Mouse (Mus musculus) embryonic facial prominence, embryonic 14.5 days (tissue): ENCODE data around the gene Elf1. TPM values are rescaled to one million over a fixed set of nuclear protein-coding genes. Genes with fewer than 3 reads are reported as not detected.

Source experiments
- ATAC-seq: fragments of 200-750 bp; cut with Nextera tagmentation; 2 replicates; pipeline ENCODE4 v1.8.0; 2017; ENCODE audit warnings: low read depth, moderate number of reproducible peaks, moderate TSS enrichment
- DNase-seq: peaks from one replicate; pipeline ENCODE4 v3.0.0-alpha.2; 2015; ENCODE audit warnings: low spot score
- H3K27ac ChIP-seq: fragments of 300-500 bp; sonication (generic); replicated peaks from 2 replicates; pipeline ENCODE4 v1.5.1; 2014; ENCODE audit warnings: low read depth, mild to moderate bottlenecking, low read length, moderate library complexity
- H3K27me3 ChIP-seq: fragments of 300-500 bp; sonication (generic); replicated peaks from 2 replicates; pipeline ENCODE4 v1.6.1; 2014; ENCODE audit warnings: low read length; ENCODE audit not compliant: control insufficient read depth, insufficient read depth
- H3K36me3 ChIP-seq: fragments of 300-500 bp; sonication (generic); 2 replicates; pipeline ENCODE4 v1.6.1; 2014; ENCODE audit warnings: low read length, mixed read lengths; ENCODE audit not compliant: control insufficient read depth, insufficient read depth
- H3K4me1 ChIP-seq: fragments of 300-500 bp; sonication (generic); 2 replicates; pipeline ENCODE4 v1.6.1; 2014; ENCODE audit warnings: antibody characterized with exemption, low read length; ENCODE audit not compliant: control insufficient read depth, insufficient read depth
- H3K4me2 ChIP-seq: fragments of 300-500 bp; sonication (generic); 2 replicates; pipeline ENCODE4 v1.6.1; 2014; ENCODE audit warnings: low read depth, mild to moderate bottlenecking, low read length, moderate library complexity, mixed read lengths
- H3K4me3 ChIP-seq: fragments of 300-500 bp; sonication (generic); 2 replicates; pipeline ENCODE4 v1.5.1; 2014; ENCODE audit warnings: low read depth, mild to moderate bottlenecking, low read length
- H3K9ac ChIP-seq: fragments of 300-500 bp; sonication (generic); 2 replicates; pipeline ENCODE4 v1.6.1; 2014; ENCODE audit warnings: low read depth, mild to moderate bottlenecking, low read length, moderate library complexity, mixed read lengths
- H3K9me3 ChIP-seq: fragments of 300-500 bp; sonication (generic); 2 replicates; pipeline ENCODE4 v1.6.1; 2016; ENCODE audit warnings: low read length; ENCODE audit not compliant: control insufficient read depth
- WGBS: fragments of 180-500 bp; shearing (Covaris S2); extraction: QIAGEN DNeasy Blood & Tissue Kit; methylation state at CpG from one replicate; pipeline ENCODE4 v1.1.7; 2014; 5-methylcytosine and 5-hydroxymethylcytosine counted together
- polyA plus RNA-seq: library from polyadenylated mRNA; unstranded; fragments of >200 nt; fragmentation: Nextera tagmentation; extraction: Ambion mirVana; gene quantifications from 2 replicates; pipeline ENCODE4 v1.2.1, GENCODE M21; 2014

Elf1 gene
- polyA plus RNA-seq, 1 experiment from 2014 or later: 12.7 TPM

DNA sequence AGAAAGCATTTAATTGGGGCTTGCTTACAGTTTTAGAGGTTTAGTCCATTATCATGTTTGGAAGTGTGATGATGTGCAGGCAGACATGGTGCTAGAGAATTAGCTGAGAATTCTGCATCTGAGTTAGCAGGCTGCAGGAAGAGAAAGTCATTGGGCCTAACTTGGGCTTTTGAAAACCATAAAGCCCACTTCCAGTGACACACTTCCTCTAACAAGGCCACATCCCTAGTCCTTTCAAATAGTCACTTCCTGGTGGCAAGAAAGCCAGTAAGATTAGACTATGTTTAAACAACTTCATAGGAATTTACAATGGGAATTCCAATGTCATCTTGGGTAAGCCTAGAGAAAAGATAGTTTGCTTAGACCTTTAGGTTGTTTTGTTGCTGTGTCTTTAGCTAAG lies 60.6 kb downstream of the Elf1 start:
- Histone ChIP-seq H3K27me3 (no peaks in the 10 kb centered on the region), H3K4me3 (no peak overlapping the region), H3K9me3 (no peaks in the 10 kb centered on the region), H3K36me3 (no peaks in the 10 kb centered on the region), H3K4me2 (no peak overlapping the region), H3K4me1 (no peaks in the 10 kb centered on the region), H3K27ac (no peak overlapping the region), H3K9ac (no peak overlapping the region)
- ATAC-seq (no peak), DNase-seq (no peak)

DNA sequence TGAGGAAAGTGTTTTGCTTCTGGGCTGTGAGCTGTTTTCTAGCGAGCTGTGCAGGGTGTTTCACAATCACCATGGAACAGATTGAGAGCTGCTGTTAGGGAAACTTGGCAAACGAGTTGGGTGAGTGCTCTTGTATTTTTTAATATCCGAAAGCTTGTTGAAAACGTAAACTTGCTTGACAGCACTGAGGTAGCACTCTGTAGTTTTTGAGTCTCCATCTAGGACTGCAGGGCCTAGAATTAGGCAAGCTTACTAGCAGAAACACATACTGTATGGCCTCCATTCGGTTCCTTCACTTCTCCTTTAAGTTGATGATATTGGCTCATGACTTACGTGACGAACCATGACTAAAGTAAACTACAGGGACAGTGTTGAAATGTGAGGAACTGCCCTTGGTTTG lies 68.3 kb downstream of the Elf1 start:
- Histone ChIP-seq H3K9me3 (peaks cover 9% of the 10 kb centered on the region; the same call in 1 of the 2 replicates), H3K36me3 (no peaks in the 10 kb centered on the region), H3K4me1 (no peaks in the 10 kb centered on the region), H3K9ac (no peak overlapping the region), H3K4me2 (no peak overlapping the region), H3K27ac (no peak overlapping the region), H3K4me3 (no peak overlapping the region), H3K27me3 (no peaks in the 10 kb centered on the region)
- ATAC-seq: peak; percentile 63; the same call in 1 of the 2 replicates
- WGBS: 59% methylated on average over 7 of the region's 7 CpGs
- peak; percentile 88 for DNase-seq

DNA sequence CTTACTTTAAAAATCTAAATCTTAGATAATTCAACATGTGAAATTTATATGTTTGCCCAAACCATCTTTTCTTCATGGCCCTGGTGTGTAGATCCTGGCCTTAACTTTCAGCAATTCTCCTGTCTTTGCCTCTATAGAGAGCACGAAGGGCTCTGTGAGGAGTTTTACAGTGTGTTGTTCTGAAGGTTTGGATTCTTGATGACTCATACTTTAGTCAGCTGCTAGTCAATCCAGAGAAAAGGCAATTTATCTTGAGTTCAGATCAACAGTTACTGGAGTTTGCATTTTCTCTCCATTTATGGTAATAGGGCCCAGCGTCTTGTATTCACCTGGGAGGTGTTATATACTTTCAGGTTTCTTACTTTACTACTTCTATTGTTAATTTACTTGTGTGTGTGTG lies 70.9 kb downstream of the Elf1 start:
- Histone ChIP-seq H3K4me3 (no peak overlapping the region), H3K4me2 (no peak overlapping the region), H3K27ac (no peak overlapping the region), H3K9ac (no peak overlapping the region), H3K27me3 (no peaks in the 10 kb centered on the region), H3K36me3 (no peaks in the 10 kb centered on the region), H3K4me1 (no peaks in the 10 kb centered on the region), H3K9me3 (peaks cover 9% of the 10 kb centered on the region; the same call in 1 of the 2 replicates)
- 84% methylated on average over 2 of the region's 2 CpGs for WGBS
- ATAC-seq (no peak), DNase-seq (no peak)

DNA sequence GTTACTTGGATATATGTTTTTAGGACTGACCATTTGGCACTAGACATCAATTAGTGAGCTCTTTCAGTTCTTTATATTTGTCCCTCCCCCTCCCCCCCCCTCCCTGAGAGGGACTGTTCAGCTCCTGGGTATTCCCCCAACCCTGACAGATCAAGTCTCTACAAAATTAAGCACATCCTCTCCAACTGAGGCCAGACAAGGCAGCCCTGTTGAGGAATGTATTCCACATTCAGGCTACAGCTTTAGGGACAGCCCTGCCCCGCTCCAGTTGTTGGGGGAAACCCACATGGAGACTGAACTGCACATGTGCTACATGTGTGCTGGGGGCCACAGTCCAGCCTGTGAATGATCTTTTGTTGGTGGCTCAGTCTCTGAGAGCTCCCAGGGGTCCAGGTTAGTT lies 71.9 kb downstream of the Elf1 start:
- no peaks in the 10 kb centered on the region for H3K4me1 ChIP-seq
- WGBS: 50% methylated on average over 1 of the region's 1 CpGs
- no peaks in the 10 kb centered on the region for H3K27me3 ChIP-seq
- H3K9me3 ChIP-seq: peaks cover 9% of the 10 kb centered on the region; the same call in 1 of the 2 replicates
- ATAC-seq: no peak
- H3K36me3 ChIP-seq: no peaks in the 10 kb centered on the region
- no peak overlapping the region for H3K4me3 ChIP-seq
- no peak overlapping the region for H3K9ac ChIP-seq
- no peak overlapping the region for H3K4me2 ChIP-seq
- no peak overlapping the region for H3K27ac ChIP-seq
- DNase-seq: no peak

GRCm38 (mm10) chr14:79557796-79558195 lies 76.8 kb downstream of the Elf1 start:
- 80% methylated on average over 1 of the region's 1 CpGs for WGBS
- peaks cover 4% of the 10 kb centered on the region; the same call in 1 of the 2 replicates for H3K4me1 ChIP-seq
- ATAC-seq (no peak), DNase-seq (no peak)
- no peak overlapping the region for H3K9ac ChIP-seq
- no peak overlapping the region for H3K4me3 ChIP-seq
- H3K27ac ChIP-seq: no peak overlapping the region
- peaks cover 9% of the 10 kb centered on the region; the same call in 1 of the 2 replicates for H3K36me3 ChIP-seq
- peaks cover 9% of the 10 kb centered on the region; the same call in 1 of the 2 replicates for H3K9me3 ChIP-seq
- no peaks in the 10 kb centered on the region for H3K27me3 ChIP-seq
- H3K4me2 ChIP-seq: no peak overlapping the region

DNA sequence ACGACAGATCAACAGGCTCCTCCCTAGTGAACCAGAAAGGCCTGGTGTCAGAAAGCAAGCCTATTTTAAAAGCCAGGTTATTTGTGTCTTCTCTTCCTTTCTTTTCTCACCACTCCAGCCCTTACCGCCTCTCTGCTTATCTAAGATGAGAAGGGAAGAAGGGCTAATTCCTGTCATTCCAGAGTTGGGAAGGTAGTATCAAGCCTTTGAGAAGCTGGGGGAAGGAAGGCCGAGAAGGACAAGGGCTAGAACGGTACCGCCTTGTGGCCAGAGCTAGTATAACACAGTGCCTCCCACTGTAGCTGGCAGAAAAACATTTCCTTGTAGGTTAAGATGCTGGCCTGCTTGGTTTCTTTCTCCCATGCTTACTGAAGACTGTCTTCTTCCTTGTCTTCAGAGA lies 81.8 kb downstream of the Elf1 start:
- DNase-seq: peak; percentile 66
- 18% methylated on average over 5 of the region's 5 CpGs for WGBS
- H3K4me2 ChIP-seq: no peak overlapping the region
- H3K4me3 ChIP-seq: no peak overlapping the region
- H3K9ac ChIP-seq: no peak overlapping the region
- peaks cover 4% of the 10 kb centered on the region; the same call in 1 of the 2 replicates for H3K4me1 ChIP-seq
- H3K27me3 ChIP-seq: no peaks in the 10 kb centered on the region
- peak; percentile 57; the same call in 1 of the 2 replicates for ATAC-seq
- H3K9me3 ChIP-seq: no peaks in the 10 kb centered on the region
- H3K36me3 ChIP-seq: peaks cover 20% of the 10 kb centered on the region
- no peak overlapping the region for H3K27ac ChIP-seq

DNA sequence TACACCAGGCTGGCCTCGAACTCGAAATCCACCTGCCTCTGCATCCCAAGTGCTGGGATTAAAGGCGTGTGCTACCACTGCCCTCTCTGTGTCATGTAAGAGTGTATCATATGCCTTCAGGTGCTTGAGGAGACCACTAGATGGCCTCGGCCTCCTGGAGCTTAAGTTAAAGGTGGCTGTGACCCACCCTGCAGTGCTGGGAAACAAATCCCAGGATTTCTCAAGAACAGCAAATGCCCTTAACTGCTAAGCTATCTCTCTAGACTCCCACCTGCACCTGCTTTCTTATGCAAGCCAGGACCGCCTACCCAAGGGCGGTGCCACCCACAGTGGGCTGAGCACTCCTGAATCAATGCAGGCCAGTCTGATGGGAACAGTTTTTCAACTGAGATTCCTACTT lies 83.8 kb downstream of the Elf1 start:
- no peaks in the 10 kb centered on the region for H3K4me1 ChIP-seq
- H3K27ac ChIP-seq: no peak overlapping the region
- ATAC-seq (no peak), DNase-seq (no peak)
- H3K4me2 ChIP-seq: no peak overlapping the region
- no peak overlapping the region for H3K4me3 ChIP-seq
- WGBS: 73% methylated on average over 6 of the region's 6 CpGs
- H3K9me3 ChIP-seq: no peaks in the 10 kb centered on the region
- peaks cover 39% of the 10 kb centered on the region for H3K36me3 ChIP-seq
- H3K9ac ChIP-seq: no peak overlapping the region
- H3K27me3 ChIP-seq: no peaks in the 10 kb centered on the region

DNA sequence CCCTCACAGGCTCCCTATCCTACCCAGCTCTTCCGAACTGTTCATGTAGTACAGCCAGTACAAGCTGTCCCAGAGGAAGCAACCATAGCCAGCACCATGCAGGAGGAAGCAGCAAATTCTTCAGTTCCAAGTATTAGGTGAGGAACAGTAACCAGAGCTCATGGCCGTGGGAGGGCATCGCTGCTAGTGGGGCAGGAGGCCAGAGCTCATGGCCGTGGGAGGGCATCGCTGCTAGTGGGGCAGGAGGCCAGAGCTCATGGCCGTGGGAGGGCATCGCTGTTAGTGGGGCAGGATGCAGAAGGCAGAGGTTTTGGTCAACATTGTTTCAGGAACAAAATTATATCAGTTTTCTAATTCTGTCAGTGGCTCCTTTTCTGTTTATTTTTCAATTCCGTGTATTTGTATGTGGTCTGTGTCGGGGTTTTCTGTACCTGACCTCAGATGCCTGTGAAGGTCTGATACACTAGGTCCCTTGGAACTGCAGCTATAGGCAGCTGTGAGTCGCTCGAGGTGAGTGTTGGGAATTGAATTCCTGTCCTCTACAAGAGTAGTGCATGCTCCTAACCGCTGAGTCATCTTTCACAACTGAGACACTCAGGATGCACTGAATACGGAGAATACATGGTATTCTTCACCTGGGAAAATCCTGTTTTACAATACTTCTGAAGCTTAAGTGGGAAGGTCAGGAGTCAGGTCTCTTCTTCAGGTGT lies 92.6 kb downstream of the Elf1 start:
- DNase-seq: no peak
- Histone ChIP-seq H3K4me3 (no peak overlapping the region), H3K9ac (no peak overlapping the region), H3K4me1 (no peaks in the 10 kb centered on the region), H3K9me3 (no peaks in the 10 kb centered on the region), H3K27me3 (no peaks in the 10 kb centered on the region), H3K4me2 (no peak overlapping the region), H3K27ac (no peak overlapping the region), H3K36me3 (peaks cover 36% of the 10 kb centered on the region)
- WGBS: 91% methylated on average over 13 of the region's 13 CpGs
- ATAC-seq: no peak

GRCm38 (mm10) chr14:79574361-79574760 lies 93.4 kb downstream of the Elf1 start:
- no peak for DNase-seq
- WGBS: 86% methylated on average over 1 of the region's 1 CpGs

More at GRCm38 (mm10) chr14:79574361-79574760, 93.4 kb downstream of the Elf1 start:
- Histone ChIP-seq H3K36me3 (peaks cover 31% of the 10 kb centered on the region), H3K4me3 (no peak overlapping the region), H3K4me1 (no peaks in the 10 kb centered on the region), H3K9me3 (no peaks in the 10 kb centered on the region), H3K27ac (no peak overlapping the region), H3K27me3 (no peaks in the 10 kb centered on the region), H3K4me2 (no peak overlapping the region), H3K9ac (no peak overlapping the region)
- no peak for ATAC-seq
